Mouse (Mus musculus) cerebellum, adult 8-10 months (tissue): Measurements from ENCODE around the gene Setmar.

ENCODE experiments used
- DNase-seq: peaks from one replicate; pipeline ENCODE4 v3.0.0; 2022

Setmar gene

DNA sequence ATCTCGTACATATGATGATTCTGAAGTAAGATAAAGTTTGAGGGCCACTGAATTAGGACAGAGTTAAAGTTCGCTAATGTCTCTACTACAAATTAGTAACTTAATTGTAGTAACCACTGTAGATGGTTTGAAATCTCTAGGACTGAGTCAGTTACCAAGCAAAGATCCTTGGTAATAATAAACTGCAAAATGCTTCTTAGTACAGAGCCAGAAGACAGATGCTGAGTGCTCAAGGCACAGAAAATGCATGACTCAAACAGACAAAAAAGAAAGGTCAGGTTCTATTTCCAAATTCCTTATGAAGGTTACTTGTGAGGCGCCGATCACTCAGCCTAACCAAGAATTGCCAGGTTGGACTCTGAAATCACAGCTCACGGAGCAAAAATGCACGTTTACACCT, 53.0 kb downstream of the Setmar start:
- no peak for DNase-seq

DNA sequence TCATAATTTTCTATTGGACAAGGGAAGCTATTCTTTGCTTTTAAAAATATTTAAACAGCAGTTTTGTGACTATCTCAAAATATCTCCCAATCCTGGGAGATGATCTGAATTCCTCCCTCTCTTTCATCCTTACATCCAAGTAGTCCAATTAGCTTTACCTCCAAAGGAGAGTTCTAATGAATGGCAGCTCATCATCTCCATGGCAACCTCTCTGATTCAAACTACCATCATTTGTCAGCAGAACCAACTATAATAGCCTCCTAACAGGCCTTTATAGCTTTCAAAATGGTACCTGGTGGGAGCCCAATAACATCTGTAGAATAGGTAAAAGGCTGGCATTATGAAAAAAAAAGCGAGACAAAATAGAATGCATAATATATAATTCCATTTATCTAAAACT, 60.6 kb downstream of the Setmar start:
- DNase-seq, result no peak

DNA sequence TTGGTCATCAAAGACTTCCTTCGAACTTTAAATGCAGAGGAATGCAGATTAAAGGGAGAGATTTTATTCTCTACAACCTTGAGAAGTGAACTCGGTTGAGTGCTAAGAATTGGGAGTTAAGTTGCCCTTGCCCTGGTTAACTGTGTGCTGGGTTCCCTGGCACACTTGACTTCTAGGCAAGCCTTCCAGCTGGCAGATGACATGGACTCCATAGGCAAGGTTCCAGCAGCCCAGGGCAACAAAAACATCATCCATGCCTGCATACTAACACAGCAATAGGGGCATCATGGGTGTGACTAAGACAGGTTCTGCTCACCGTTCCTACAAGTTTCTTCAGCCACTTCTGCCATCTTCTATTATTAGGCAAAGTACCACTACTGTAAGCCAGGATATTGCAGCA, 61.8 kb downstream of the Setmar start:
- DNase-seq, result no peak
